Mouse (Mus musculus) lung, postnatal 0 days (tissue): ENCODE measurements around the gene Slc2a4. TPM values are rescaled to one million over a fixed set of nuclear protein-coding genes. Genes with fewer than 3 reads are reported as not detected.
A peak's percentile ranks its signal among the peaks of the same experiment; 100 is the strongest.

ENCODE experiments used
- ATAC-seq: fragments of 200-750 bp; cut with Nextera tagmentation; 2 replicates; pipeline ENCODE4 v1.8.0; 2017; ENCODE audit warnings: moderate library complexity
- DNase-seq: peaks from one replicate; pipeline ENCODE4 v3.0.0-alpha.2; 2016; ENCODE audit warnings: low spot score
- H3K27ac ChIP-seq: fragments of 300-500 bp; sonication (generic); 2 replicates; pipeline ENCODE4 v1.5.1; 2014; ENCODE audit warnings: antibody characterized with exemption, mild to moderate bottlenecking, low read length, mixed read lengths
- H3K27me3 ChIP-seq: fragments of 300-500 bp; sonication (generic); replicated peaks from 2 replicates; pipeline ENCODE4 v1.6.1; 2014; ENCODE audit warnings: low read length, mixed read lengths; ENCODE audit not compliant: insufficient read depth
- H3K36me3 ChIP-seq: fragments of 300-500 bp; sonication (generic); 2 replicates; pipeline ENCODE4 v1.6.1; 2014; ENCODE audit warnings: low read length, mixed read lengths; ENCODE audit not compliant: insufficient read depth
- H3K4me1 ChIP-seq: fragments of 300-500 bp; sonication (generic); 2 replicates; pipeline ENCODE4 v1.6.1; 2014; ENCODE audit warnings: antibody characterized with exemption, low read depth, low read length, mixed read lengths; ENCODE audit not compliant: insufficient read depth
- H3K4me2 ChIP-seq: fragments of 300-500 bp; sonication (generic); replicated peaks from 2 replicates; pipeline ENCODE4 v1.6.1; 2014; ENCODE audit warnings: low read depth, mild to moderate bottlenecking, low read length, moderate library complexity, mixed read lengths
- H3K4me3 ChIP-seq: fragments of 300-500 bp; sonication (generic); 2 replicates; pipeline ENCODE4 v1.5.1; 2014; ENCODE audit warnings: low read depth, low read length
- H3K9ac ChIP-seq: fragments of 300-500 bp; sonication (generic); replicated peaks from 2 replicates; pipeline ENCODE4 v1.6.1; 2014; ENCODE audit warnings: low read depth, mild to moderate bottlenecking
- H3K9me3 ChIP-seq: fragments of 300-500 bp; sonication (generic); 2 replicates; pipeline ENCODE4 v1.6.1; 2016; ENCODE audit warnings: low read length, mixed read lengths
- CTCF ChIP-seq: IDR thresholded peaks from 2 replicates; pipeline ENCODE4 v1.5.1; 2016; ENCODE audit warnings: antibody characterized with exemption, mild to moderate bottlenecking
- EP300 ChIP-seq: IDR thresholded peaks from 2 replicates; pipeline ENCODE4 v1.6.1; 2016; ENCODE audit warnings: antibody characterized with exemption, mild to moderate bottlenecking, control low read depth
- WGBS: fragments of 180-500 bp; shearing (Covaris S2); extraction: QIAGEN DNeasy Blood & Tissue Kit; methylation state at CpG from one replicate; pipeline ENCODE4 v1.1.7; 2014; 5-methylcytosine and 5-hydroxymethylcytosine counted together
- polyA plus RNA-seq: library from polyadenylated mRNA; unstranded; fragments of >200 nt; fragmentation: Nextera tagmentation; extraction: Ambion mirVana; gene quantifications from 2 replicates; pipeline ENCODE4 v1.2.1, GENCODE M21; 2015

Slc2a4 gene
- polyA plus RNA-seq, 1 experiment from 2014 or later = 3.7 TPM

GRCm38 (mm10) chr11:69929712-69930111 lies 18.3 kb downstream of the Slc2a4 start:
- TF ChIP-seq EP300 (no peak), CTCF (no peak)
- Histone ChIP-seq H3K4me3 (no peak overlapping the region), H3K4me2 (no peak overlapping the region), H3K27ac (no peak overlapping the region), H3K9me3 (no peaks in the 10 kb centered on the region), H3K27me3 (no peaks in the 10 kb centered on the region), H3K36me3 (no peaks in the 10 kb centered on the region), H3K4me1 (0 out of 2 replicates have a peak, but pooled peaks cover 2% of the 10 kb centered on the region), H3K9ac (no peak overlapping the region)
- ATAC-seq = no peak
- DNase-seq = no peak
- 15% methylated on average over 4 of the region's 4 CpGs for WGBS

DNA sequence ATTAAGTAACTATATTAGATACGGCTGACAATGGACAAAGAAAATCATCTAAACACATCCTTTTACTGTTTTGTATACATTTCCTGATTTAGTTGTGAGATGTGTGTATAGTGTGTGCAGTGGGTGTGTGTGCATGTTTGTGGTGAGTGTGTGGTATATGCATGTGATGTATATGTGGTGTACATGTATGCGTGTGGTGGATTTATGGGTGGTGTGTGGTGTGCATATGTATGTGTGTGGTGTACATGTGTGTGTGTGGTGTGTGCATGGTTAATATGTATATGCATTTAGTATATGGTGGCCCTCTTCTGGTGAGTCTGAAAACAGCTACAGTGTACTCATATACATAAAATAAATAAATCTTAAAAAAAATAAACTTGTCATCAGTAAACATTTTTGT lies 20.5 kb downstream of the Slc2a4 start:
- TF ChIP-seq EP300 (no peak), CTCF (no peak)
- no peaks in the 10 kb centered on the region for H3K4me1 ChIP-seq
- H3K4me3 ChIP-seq = no peak overlapping the region
- ATAC-seq (no peak), DNase-seq (no peak)
- H3K27me3 ChIP-seq = no peaks in the 10 kb centered on the region
- no peak overlapping the region for H3K9ac ChIP-seq
- no peaks in the 10 kb centered on the region for H3K9me3 ChIP-seq
- no peak overlapping the region for H3K4me2 ChIP-seq
- 95% methylated on average over 2 of the region's 2 CpGs for WGBS
- no peak overlapping the region for H3K27ac ChIP-seq
- no peaks in the 10 kb centered on the region for H3K36me3 ChIP-seq

DNA sequence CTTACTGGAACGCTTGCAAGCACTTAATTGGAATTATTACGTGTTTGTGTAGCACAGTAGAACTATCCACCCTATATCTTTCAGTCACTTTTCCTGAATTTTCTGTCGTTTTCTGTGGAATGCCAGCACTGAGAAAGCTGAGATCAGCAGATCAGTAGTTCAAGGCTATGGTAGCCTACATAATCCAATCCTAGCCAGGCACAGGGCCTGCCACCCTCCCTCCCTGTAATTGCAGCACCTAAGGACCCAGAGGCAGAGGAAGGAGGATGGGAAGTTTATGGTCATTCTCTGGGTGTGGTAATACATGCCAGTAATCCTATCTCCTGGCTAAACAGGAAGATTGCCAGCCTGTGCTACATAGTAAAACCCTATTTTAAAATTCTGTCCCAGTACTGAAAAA lies 25.2 kb downstream of the Slc2a4 start:
- 56% methylated on average over 3 of the region's 3 CpGs for WGBS
- peaks cover 8% of the 10 kb centered on the region; the same call in 1 of the 2 replicates for H3K4me1 ChIP-seq
- no peak overlapping the region for H3K4me3 ChIP-seq
- ATAC-seq (no peak), DNase-seq (peak; percentile 22)
- TF ChIP-seq CTCF (no peak), EP300 (no peak)
- H3K27ac ChIP-seq = peak overlapping the region; percentile 96; the same call in 1 of the 2 replicates
- H3K9ac ChIP-seq = no peak overlapping the region
- H3K4me2 ChIP-seq = 0 out of 2 replicates have a peak overlapping the region, but pooled peaks have one; percentile 54
- H3K27me3 ChIP-seq = no peaks in the 10 kb centered on the region
- no peaks in the 10 kb centered on the region for H3K9me3 ChIP-seq
- 0 out of 2 replicates have a peak, but pooled peaks cover 5% of the 10 kb centered on the region for H3K36me3 ChIP-seq

DNA sequence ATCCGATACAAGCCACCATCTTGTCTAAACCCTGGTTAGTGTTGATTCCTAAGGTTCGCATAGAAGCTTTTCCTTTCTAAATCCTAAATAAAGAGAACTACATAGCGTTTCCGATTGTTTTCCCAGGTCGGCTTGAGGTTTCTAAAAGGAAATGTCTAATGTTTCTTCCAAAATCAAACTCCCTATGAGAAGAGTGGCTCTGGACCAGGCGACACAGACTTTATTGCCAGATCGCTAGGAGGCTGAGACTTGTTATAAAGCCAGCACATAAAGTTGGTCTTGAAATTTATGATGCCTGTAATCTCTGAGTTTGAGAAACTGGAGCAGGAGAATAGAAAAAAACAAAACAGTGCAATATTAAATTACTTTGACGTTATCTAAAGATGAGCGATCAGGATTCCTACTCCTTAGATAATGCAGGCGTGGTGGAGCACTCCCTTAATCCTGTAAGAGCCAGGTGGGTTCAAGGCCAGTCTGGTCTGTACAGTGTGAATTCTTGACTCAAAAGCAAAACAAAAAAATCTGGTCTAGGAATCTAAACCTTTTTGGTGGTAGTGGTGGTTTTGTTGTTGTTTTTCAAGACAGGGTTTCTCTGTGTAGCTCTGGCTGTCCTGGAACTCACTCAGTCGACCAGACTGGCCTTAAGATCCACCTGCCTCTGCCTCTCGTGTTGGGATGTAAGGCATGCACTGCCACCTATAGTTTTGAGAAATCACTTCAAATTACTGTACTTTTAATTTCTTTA lies 25.8 kb downstream of the Slc2a4 start:
- Histone ChIP-seq H3K27ac (peak overlapping the region; percentile 96), H3K36me3 (peaks cover 11% of the 10 kb centered on the region; the same call in 1 of the 2 replicates), H3K4me2 (peak overlapping the region; percentile 54), H3K4me3 (peak overlapping the region; percentile 50), H3K9ac (peak overlapping the region; percentile 58), H3K4me1 (peaks cover 8% of the 10 kb centered on the region; the same call in 1 of the 2 replicates), H3K27me3 (no peaks in the 10 kb centered on the region), H3K9me3 (no peaks in the 10 kb centered on the region)
- WGBS = 1% methylated on average over 12 of the region's 12 CpGs
- no peak for TF ChIP-seq CTCF
- TF ChIP-seq EP300 = peak; percentile 60; the same call in 1 of the 2 replicates
- ATAC-seq (no peak), DNase-seq (no peak)

DNA sequence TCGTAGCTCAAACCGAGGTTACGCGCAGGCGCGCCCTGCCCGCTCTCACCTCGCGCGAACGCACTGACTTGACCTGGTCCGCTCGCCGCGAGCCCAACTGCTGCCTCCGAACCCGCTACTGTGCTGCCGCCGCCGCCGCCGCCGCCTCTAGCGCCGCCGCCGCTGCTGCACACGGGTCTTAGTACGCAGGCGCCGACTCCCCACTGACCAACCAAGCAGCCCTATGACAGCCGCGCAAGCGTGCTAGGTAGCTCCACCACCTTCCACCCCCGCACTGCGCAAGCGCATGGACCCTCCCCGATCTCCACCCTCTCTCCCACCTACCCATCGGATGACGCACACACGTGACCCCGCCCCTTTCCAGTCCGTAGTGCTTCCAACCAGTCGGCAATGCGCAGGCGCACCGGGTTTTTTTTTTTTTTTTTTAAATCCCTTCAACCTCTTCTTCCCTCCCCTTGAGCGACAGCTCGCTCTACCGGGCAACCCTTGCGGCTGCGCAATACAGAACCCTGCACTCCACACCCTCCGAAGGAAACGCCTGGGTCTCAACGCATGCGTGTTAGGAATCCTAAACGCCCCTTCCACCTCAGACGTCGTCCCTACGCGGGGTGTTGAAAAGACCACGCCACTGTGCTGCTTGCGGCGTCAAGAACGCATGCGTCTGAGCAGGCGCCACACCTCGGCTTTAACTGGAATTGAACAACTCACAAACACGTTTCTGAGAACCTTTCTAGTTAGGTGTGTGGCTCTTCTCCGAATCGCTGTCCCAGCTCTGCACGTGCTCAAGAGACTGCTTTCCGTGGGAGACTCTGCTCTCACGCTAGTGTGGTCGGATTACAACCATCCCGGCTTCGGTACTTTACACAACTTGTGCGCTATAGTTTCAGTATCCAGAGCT lies 26.6 kb downstream of the Slc2a4 start, which contains the start of gene Eif5a:
Eif5a (minus strand) TSS at position 845 of the 898 bp plus-strand sequence.
- Histone ChIP-seq H3K4me2 (peak within 1 kb of the TSS; percentile 99), H3K27ac (peak within 1 kb of the TSS; percentile 96), H3K4me3 (peak within 1 kb of the TSS; percentile 92), H3K36me3 (peaks cover 19% of the 10 kb centered on the region), H3K9ac (peak within 1 kb of the TSS; percentile 89), H3K27me3 (no peaks in the 10 kb centered on the region), H3K4me1 (peaks cover 8% of the 10 kb centered on the region; the same call in 1 of the 2 replicates), H3K9me3 (no peaks in the 10 kb centered on the region)
- ATAC-seq = peak; percentile 95
- peak; percentile 100 for DNase-seq
- no peak for TF ChIP-seq EP300
- peak; percentile 80 for TF ChIP-seq CTCF
- WGBS = under 1% methylated on average over 66 of the region's 78 CpGs
